8 mouse cellular contexts compared by ENCODE assay signal in genomic region chr4:43442044-43442443, GRCm38 (mm10). TPM values are rescaled to one million over a fixed set of nuclear protein-coding genes. Genes with fewer than 3 reads are reported as not detected.
DNase-seq lines count a peak whose midpoint lies in the region; ATAC-seq lines count a peak whose summit lies in the region.

No protein-coding gene starts in this region.

- H3K4me1 ChIP-seq in lung, embryonic 16.5 days (replicated peaks; ENCODE audit: control insufficient read depth, insufficient read depth, low read length) = peaks cover 11% of the 10 kb centered on the region

- H3K27ac ChIP-seq in lung, embryonic 16.5 days (ENCODE audit: low read length) = peak overlapping the region; percentile 91

- peak; percentile 95 to 98 for ATAC-seq in hematopoietic stem cell, adult 5-6 weeks (replicated peaks in 1 of 2; ENCODE audit: insufficient read depth in 1 of 2, low FRiP score in 2 of 2, low TSS enrichment in 1 of 2, low read depth in 1 of 2, poor library complexity in 2 of 2, severe bottlenecking in 2 of 2)
- ATAC-seq in lung, embryonic 16.5 days (ENCODE audit: low read depth) = peak; percentile 94

- peak; percentile 95 for DNase-seq in MEL-GATA-1-ER (ENCODE audit: extremely low read depth, low read depth)
- peak; percentile 100 for DNase-seq in cerebellum, adult 8-10 months
- DNase-seq in forelimb bud, embryonic 11.5 days (ENCODE audit: low read depth, low spot score) = peak; percentile 100
- DNase-seq in layer of hippocampus, adult 9-10 months (ENCODE audit: low spot score) = peak; percentile 98
- peak; percentile 99 for DNase-seq in ovary, postnatal 10 days (ENCODE audit: low spot score)
- DNase-seq in thymus, postnatal 10 days (ENCODE audit: low spot score in 2 of 2) = peak; percentile 99

- H3K36me3 ChIP-seq in lung, embryonic 16.5 days (ENCODE audit: control insufficient read depth, insufficient read depth, low read length) = peaks cover 17% of the 10 kb centered on the region

- WGBS in lung, embryonic 16.5 days = 0% methylated on average over 33 of the region's 33 CpGs

- peak overlapping the region; percentile 92 for H3K4me2 ChIP-seq in lung, embryonic 16.5 days (ENCODE audit: low read depth, low read length)

- H3K4me3 ChIP-seq in lung, embryonic 16.5 days (ENCODE audit: low read length) = peak overlapping the region; percentile 95

- H3K27me3 ChIP-seq in lung, embryonic 16.5 days (ENCODE audit: control insufficient read depth, insufficient read depth, low read depth, low read length) = no peaks in the 10 kb centered on the region

- peak overlapping the region; percentile 98 for H3K9ac ChIP-seq in lung, embryonic 16.5 days (ENCODE audit: low read length)

- no peaks in the 10 kb centered on the region for H3K9me3 ChIP-seq in lung, embryonic 16.5 days (ENCODE audit: control insufficient read depth, low read length)

RNA-seq across cellular contexts. Expression of gene Tesk1, which starts 0.3 kb away (rescaled TPM):
- total RNA-seq in hematopoietic stem cell, adult 5-6 weeks (2017) = 12.0 and 17.6 TPM in 2 replicates
- 2.2 and 3.4 TPM in 2 replicates for polyA plus RNA-seq in lung, embryonic 16.5 days (2015; fragmentation: Nextera tagmentation; extraction: Ambion mirVana)

RNA-seq across cellular contexts. Expression of gene Cd72, which starts 12.4 kb away (rescaled TPM):
- 91.6 and 153 TPM in 2 replicates for total RNA-seq in hematopoietic stem cell, adult 5-6 weeks (2017)
- polyA plus RNA-seq in lung, embryonic 16.5 days (2015; fragmentation: Nextera tagmentation; extraction: Ambion mirVana) = 2.0 and 3.0 TPM in 2 replicates

RNA-seq across cellular contexts. Expression of gene Fam166b, which starts 13.1 kb away (rescaled TPM):
- not detected in 2 replicates for total RNA-seq in hematopoietic stem cell, adult 5-6 weeks (2017)
- 0.87 and 1.4 TPM in 2 replicates for polyA plus RNA-seq in lung, embryonic 16.5 days (2015; fragmentation: Nextera tagmentation; extraction: Ambion mirVana)

RNA-seq across cellular contexts. Expression of gene Sit1, which starts 41.5 kb away (rescaled TPM):
- total RNA-seq in hematopoietic stem cell, adult 5-6 weeks (2017) = not detected in 2 replicates
- polyA plus RNA-seq in lung, embryonic 16.5 days (2015; fragmentation: Nextera tagmentation; extraction: Ambion mirVana) = 0.25 and 0.74 TPM in 2 replicates

RNA-seq across cellular contexts. Expression of gene Ccdc107, which starts 50.7 kb away (rescaled TPM):
- total RNA-seq in hematopoietic stem cell, adult 5-6 weeks (2017) = 45.7 and 55.6 TPM in 2 replicates
- 73.7 and 73.8 TPM in 2 replicates for polyA plus RNA-seq in lung, embryonic 16.5 days (2015; fragmentation: Nextera tagmentation; extraction: Ambion mirVana)

Comparison
In these comparisons a context has a peak if more than half of its experiments do, and no peak if none do; other contexts are left out.
1. Peak in every context shown above with its lines: DNase-seq, ATAC-seq, H3K4me3 ChIP-seq and H3K27ac ChIP-seq.